Mouse (Mus musculus) stomach, postnatal 0 days (tissue): ENCODE measurements at regions not wholly inside any gene's neighbourhood (a gene's known extent, or its start where the extent isn't known, plus 50 kb on each side); places are given as distances from the start of the nearest gene placed in this dataset.

Experiments used
- ATAC-seq: fragments of 200-750 bp; cut with Nextera tagmentation; 2 replicates; pipeline ENCODE4 v1.8.0; 2017; ENCODE audit not compliant: low FRiP score, low TSS enrichment
- DNase-seq: peaks from one replicate; pipeline ENCODE4 v3.0.0-alpha.2; 2016; ENCODE audit warnings: low spot score
- H3K27ac ChIP-seq: fragments of 300-500 bp; sonication (generic); replicated peaks from 2 replicates; pipeline ENCODE4 v1.5.1; 2014; ENCODE audit warnings: mild to moderate bottlenecking, control low read depth
- H3K27me3 ChIP-seq: fragments of 300-500 bp; sonication (generic); 2 replicates; pipeline ENCODE4 v1.6.1; 2014; ENCODE audit warnings: low read length; ENCODE audit not compliant: control insufficient read depth, insufficient read depth
- H3K36me3 ChIP-seq: fragments of 300-500 bp; sonication (generic); 2 replicates; pipeline ENCODE4 v1.6.1; 2014; ENCODE audit warnings: low read length, mixed read lengths; ENCODE audit not compliant: control insufficient read depth, insufficient read depth
- H3K4me1 ChIP-seq: fragments of 300-500 bp; sonication (generic); replicated peaks from 2 replicates; pipeline ENCODE4 v1.6.1; 2014; ENCODE audit warnings: antibody characterized with exemption; ENCODE audit not compliant: control insufficient read depth, insufficient read depth
- H3K4me2 ChIP-seq: fragments of 300-500 bp; sonication (generic); replicated peaks from 2 replicates; pipeline ENCODE4 v1.6.1; 2014; ENCODE audit warnings: low read depth, mild to moderate bottlenecking, control low read depth, moderate library complexity
- H3K4me3 ChIP-seq: fragments of 300-500 bp; sonication (generic); 2 replicates; pipeline ENCODE4 v1.5.1; 2014; ENCODE audit warnings: low read depth, low read length, control low read depth
- H3K9ac ChIP-seq: fragments of 300-500 bp; sonication (generic); 2 replicates; pipeline ENCODE4 v1.6.1; 2014; ENCODE audit warnings: mild to moderate bottlenecking, low read length, control low read depth, mixed read lengths
- H3K9me3 ChIP-seq: fragments of 300-500 bp; sonication (generic); 2 replicates; pipeline ENCODE4 v1.6.1; 2016; ENCODE audit warnings: low read length; ENCODE audit not compliant: control insufficient read depth
- CTCF ChIP-seq: IDR thresholded peaks from 2 replicates; pipeline ENCODE4 v1.5.1; 2016; ENCODE audit warnings: antibody characterized with exemption, low read depth, mild to moderate bottlenecking, moderate library complexity
- EP300 ChIP-seq: optimal IDR thresholded peaks from 2 replicates; pipeline ENCODE3; 2016; ENCODE audit warnings: antibody characterized with exemption
- WGBS: fragments of 180-500 bp; shearing (Covaris S2); extraction: QIAGEN DNeasy Blood & Tissue Kit; methylation state at CpG from one replicate; pipeline ENCODE4 v1.1.7; 2014; 5-methylcytosine and 5-hydroxymethylcytosine counted together

DNA sequence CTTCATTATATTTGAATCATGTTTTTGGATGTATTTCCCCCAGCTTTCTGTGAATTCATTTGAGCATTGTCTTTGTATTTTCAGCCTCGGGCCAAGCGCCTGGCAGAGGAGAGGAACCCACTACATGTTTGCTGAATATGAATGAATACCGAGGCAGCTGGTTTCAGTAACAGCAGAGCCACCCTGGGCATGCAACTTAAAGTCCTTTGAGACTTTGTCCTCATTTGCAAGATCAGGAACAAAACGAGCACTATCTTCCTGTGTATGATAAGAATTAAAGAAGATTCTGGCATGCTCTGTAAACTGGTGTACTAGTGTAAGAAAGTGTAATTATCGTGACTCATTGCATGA lies 265.0 kb downstream of the Spry2 start:
- TF ChIP-seq EP300 (no peak), CTCF (no peak)
- Histone ChIP-seq H3K27ac (no peak overlapping the region), H3K4me3 (no peak overlapping the region), H3K36me3 (no peaks in the 10 kb centered on the region), H3K9me3 (no peaks in the 10 kb centered on the region), H3K4me2 (no peak overlapping the region), H3K27me3 (no peaks in the 10 kb centered on the region), H3K4me1 (no peaks in the 10 kb centered on the region), H3K9ac (no peak overlapping the region)
- WGBS = 74% methylated on average over 5 of the region's 5 CpGs
- DNase-seq = no peak
- no peak for ATAC-seq

DNA sequence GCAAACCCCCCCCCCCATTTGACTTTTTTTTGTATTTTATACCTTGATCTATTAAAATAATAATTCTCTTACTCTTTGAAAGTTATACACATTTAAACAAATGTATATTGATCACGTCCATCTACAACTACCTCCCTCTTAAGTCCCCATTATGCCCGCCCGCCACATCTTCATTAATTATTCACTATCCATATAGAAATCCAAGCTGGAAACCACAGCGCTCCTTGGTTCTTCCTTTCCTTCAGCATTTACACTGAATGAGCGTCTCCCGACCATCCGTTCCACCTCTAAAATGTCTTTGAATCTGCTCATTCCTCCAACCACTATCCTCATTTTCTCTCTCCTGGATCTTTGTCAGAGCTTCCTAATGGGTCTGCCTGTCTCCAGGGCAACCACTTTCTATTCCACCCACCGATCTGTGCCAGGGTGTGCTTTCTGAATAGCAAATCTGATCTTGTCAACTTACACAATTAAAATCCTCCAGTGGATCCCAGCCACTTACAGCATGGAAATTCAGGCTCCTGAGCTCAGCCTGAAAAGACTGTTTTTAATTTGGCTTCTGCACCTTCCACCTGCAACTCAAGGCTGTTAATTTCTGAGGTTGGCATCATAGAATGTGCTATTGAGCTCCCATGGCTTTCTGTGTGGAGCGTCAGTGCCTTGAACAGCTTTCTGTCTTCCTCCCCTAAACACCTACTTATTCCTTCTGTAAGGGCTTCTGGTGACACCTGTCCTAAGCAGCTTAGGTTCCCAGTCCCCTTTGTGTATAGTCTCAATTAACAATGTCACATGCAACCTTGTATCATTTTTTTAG lies 265.5 kb downstream of the Spry2 start:
- no peak for ATAC-seq
- H3K4me3 ChIP-seq = no peak overlapping the region
- no peaks in the 10 kb centered on the region for H3K4me1 ChIP-seq
- H3K27ac ChIP-seq = no peak overlapping the region
- H3K36me3 ChIP-seq = no peaks in the 10 kb centered on the region
- H3K4me2 ChIP-seq = no peak overlapping the region
- WGBS = 89% methylated on average over 9 of the region's 9 CpGs
- no peaks in the 10 kb centered on the region for H3K27me3 ChIP-seq
- TF ChIP-seq CTCF = no peak
- DNase-seq = no peak
- H3K9ac ChIP-seq = no peak overlapping the region
- no peaks in the 10 kb centered on the region for H3K9me3 ChIP-seq

DNA sequence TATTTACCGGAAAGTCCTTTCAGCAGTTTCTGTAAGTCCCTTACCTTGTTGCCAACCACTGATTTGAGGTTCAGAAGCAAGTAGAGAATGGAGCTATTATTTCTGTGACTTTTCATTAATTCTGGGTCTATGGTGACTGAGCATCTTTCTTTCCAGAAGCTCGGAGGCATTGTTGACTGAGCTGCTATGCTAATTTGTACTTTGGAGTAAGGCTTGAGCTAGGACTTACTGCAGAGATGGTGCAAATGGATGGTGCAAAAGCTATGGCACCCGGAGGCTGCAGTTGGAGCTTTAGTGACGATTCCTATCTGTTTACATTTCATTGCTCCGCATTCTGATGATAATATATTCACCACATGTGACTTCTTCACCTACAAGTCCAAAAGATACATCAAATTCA lies 266.2 kb downstream of the Spry2 start:
- Histone ChIP-seq H3K9me3 (no peaks in the 10 kb centered on the region), H3K27me3 (no peaks in the 10 kb centered on the region), H3K4me1 (no peaks in the 10 kb centered on the region), H3K4me2 (no peak overlapping the region), H3K36me3 (no peaks in the 10 kb centered on the region), H3K27ac (no peak overlapping the region), H3K4me3 (no peak overlapping the region), H3K9ac (no peak overlapping the region)
- ATAC-seq = no peak
- DNase-seq = no peak
- TF ChIP-seq CTCF (no peak), EP300 (no peak)
- 79% methylated on average over 5 of the region's 5 CpGs for WGBS

DNA sequence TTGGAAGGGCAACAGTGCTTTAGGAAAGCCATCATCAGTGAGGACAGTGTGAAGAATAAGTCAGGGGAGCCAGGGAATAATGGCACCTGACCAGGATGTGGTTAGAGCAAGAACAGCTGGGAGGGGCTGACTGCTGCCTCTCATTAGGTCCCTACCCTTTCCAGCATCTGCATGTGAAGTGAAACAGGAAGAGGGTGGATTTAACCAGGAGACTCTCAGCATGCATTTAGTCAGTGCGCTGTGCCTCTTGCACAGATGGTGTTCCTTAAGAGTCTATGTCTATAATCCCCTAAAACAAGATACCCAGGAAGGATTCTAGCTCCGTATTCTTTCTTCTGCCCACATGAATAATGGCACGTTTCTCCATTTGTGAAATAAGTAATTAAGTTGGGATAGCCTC lies 267.9 kb downstream of the Spry2 start:
- Histone ChIP-seq H3K36me3 (no peaks in the 10 kb centered on the region), H3K4me1 (no peaks in the 10 kb centered on the region), H3K27ac (no peak overlapping the region), H3K4me3 (no peak overlapping the region), H3K4me2 (no peak overlapping the region), H3K27me3 (no peaks in the 10 kb centered on the region), H3K9ac (no peak overlapping the region), H3K9me3 (no peaks in the 10 kb centered on the region)
- DNase-seq (no peak), ATAC-seq (no peak)
- 81% methylated on average over 3 of the region's 3 CpGs for WGBS
- TF ChIP-seq CTCF = no peak
- no peak for TF ChIP-seq EP300

DNA sequence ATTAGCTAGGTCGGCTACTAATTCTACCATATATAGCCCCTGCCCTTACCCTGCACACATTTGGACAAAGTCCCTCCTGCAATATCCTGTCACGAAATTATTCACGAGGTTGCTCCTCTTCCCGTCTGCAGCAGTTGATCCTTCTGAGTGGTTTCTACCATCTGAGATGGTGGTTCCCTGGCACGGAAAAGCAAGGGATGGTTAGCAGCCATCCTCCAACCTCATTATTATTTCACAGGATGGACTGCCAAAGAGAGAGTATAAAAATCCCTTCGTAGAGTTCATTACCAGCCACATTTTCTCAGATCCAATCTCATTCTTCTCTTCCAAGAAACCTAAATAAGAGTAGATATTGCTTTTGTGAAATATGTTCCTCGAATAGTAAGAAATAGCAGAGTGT lies 272.2 kb downstream of the Spry2 start:
- Histone ChIP-seq H3K36me3 (no peaks in the 10 kb centered on the region), H3K4me2 (no peak overlapping the region), H3K9me3 (no peaks in the 10 kb centered on the region), H3K9ac (no peak overlapping the region), H3K27ac (no peak overlapping the region), H3K4me3 (no peak overlapping the region), H3K27me3 (no peaks in the 10 kb centered on the region), H3K4me1 (no peaks in the 10 kb centered on the region)
- DNase-seq = no peak
- WGBS = 84% methylated on average over 7 of the region's 7 CpGs
- ATAC-seq = no peak
- TF ChIP-seq CTCF (no peak), EP300 (no peak)

DNA sequence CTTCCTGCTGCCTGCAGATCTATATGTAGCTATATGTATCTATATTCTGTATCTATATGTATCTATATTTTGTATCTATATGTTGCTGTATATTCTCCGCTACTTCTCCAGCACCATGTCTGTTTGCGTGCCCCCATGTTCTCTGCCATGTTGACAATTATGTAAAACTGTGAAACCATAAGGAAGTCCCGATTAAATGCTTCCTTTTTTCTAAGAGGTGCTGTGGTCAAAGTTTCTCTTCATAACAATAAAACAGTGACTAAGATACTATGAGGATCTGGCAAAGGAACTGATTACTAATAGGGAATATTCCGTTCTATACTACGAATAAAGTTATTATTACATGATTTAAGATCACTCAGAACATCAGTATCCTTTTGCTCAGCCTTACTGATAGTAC lies 274.5 kb downstream of the Spry2 start:
- Histone ChIP-seq H3K9ac (no peak overlapping the region), H3K27me3 (no peaks in the 10 kb centered on the region), H3K4me2 (no peak overlapping the region), H3K27ac (no peak overlapping the region), H3K36me3 (no peaks in the 10 kb centered on the region), H3K4me3 (no peak overlapping the region), H3K9me3 (no peaks in the 10 kb centered on the region), H3K4me1 (no peaks in the 10 kb centered on the region)
- DNase-seq (no peak), ATAC-seq (no peak)
- no peak for TF ChIP-seq CTCF
- TF ChIP-seq EP300 = no peak
- WGBS = 93% methylated on average over 5 of the region's 5 CpGs
